Mouse (Mus musculus) embryonic facial prominence, embryonic 12.5 days (tissue): ENCODE data around the gene Lnx2. TPM values are rescaled to one million over a fixed set of nuclear protein-coding genes. Genes with fewer than 3 reads are reported as not detected.
A peak's percentile ranks its signal among the peaks of the same experiment; 100 is the strongest.

Experiments used
- ATAC-seq: fragments of 200-750 bp; cut with Nextera tagmentation; 2 replicates; pipeline ENCODE4 v1.8.0; 2017; ENCODE audit not compliant: insufficient number of reproducible peaks, insufficient read depth, low FRiP score, low TSS enrichment
- H3K27ac ChIP-seq: fragments of 300-500 bp; sonication (generic); 2 replicates; pipeline ENCODE4 v1.5.1; 2016; ENCODE audit warnings: mild to moderate bottlenecking
- H3K27me3 ChIP-seq: fragments of 300-500 bp; sonication (generic); 2 replicates; pipeline ENCODE4 v1.6.1; 2016; ENCODE audit warnings: mild to moderate bottlenecking, moderate library complexity
- H3K36me3 ChIP-seq: fragments of 300-500 bp; sonication (generic); 2 replicates; pipeline ENCODE4 v1.6.1; 2016; ENCODE audit warnings: mild to moderate bottlenecking
- H3K4me1 ChIP-seq: fragments of 300-500 bp; sonication (generic); 2 replicates; pipeline ENCODE4 v1.6.1; 2016
- H3K4me2 ChIP-seq: fragments of 300-500 bp; sonication (generic); replicated peaks from 2 replicates; pipeline ENCODE4 v1.6.1; 2016; ENCODE audit warnings: mild to moderate bottlenecking, moderate library complexity
- H3K4me3 ChIP-seq: fragments of 300-500 bp; sonication (generic); 2 replicates; pipeline ENCODE4 v1.5.1; 2016; ENCODE audit warnings: mild to moderate bottlenecking
- H3K9ac ChIP-seq: fragments of 300-500 bp; sonication (generic); 2 replicates; pipeline ENCODE4 v1.6.1; 2016; ENCODE audit warnings: mild to moderate bottlenecking, moderate library complexity
- H3K9me3 ChIP-seq: fragments of 300-500 bp; sonication (generic); 2 replicates; pipeline ENCODE4 v1.6.1; 2016; ENCODE audit warnings: mild to moderate bottlenecking, moderate library complexity
- WGBS: fragments of 180-500 bp; shearing (Covaris S2); methylation state at CpG from one replicate; pipeline ENCODE4 v1.1.7; 2016; 5-methylcytosine and 5-hydroxymethylcytosine counted together
- polyA plus RNA-seq: library from polyadenylated mRNA; unstranded; fragments of >200 nt; fragmentation: Nextera tagmentation; extraction: Ambion mirVana; gene quantifications from 2 replicates; pipeline ENCODE4 v1.2.1, GENCODE M21; 2016

Gene Lnx2
- 11.6 and 12.0 TPM in 2 replicates for polyA plus RNA-seq

DNA sequence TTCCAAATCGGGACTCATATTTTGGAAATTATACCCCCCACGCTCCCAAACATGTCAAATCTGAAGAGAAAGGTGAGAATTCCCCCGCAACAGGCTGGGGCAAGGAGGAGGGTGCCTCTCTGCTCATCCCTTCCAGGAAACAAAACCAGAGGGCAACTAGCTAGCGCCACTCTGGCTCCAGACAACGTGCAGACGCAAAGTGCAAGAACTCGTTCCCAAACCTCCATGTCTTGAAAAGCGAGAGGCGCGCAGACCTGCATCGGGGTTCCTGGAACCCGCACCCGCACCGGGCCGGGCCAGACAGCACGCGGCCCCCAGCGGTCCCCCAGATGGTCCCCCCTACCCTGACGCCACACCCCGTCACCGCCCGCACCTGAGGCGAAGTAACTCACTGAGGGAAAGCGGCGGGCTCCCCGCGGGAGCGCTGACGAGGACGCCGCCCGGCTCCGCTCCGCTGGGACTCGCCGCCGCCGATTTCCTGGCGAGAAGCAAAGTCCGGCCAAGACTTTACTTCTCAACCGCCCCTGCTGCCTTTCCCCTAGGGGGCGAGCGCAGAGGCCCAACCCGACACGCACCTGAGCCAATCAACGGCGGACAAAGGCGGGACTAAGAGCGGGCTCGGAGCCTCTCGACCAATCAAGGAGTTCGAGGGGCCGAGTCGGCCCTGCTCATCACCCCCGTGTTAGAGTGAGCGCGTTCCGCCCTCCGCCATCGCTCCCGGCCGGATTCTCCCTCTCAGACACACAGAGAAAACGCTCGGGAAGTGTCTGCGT, at the start of gene Lnx2:
TSS of gene Lnx2 (minus strand) at position 561 of the 773 bp plus-strand sequence.
- Histone ChIP-seq H3K4me3 (peak within 1 kb of the TSS; percentile 79), H3K9ac (peak within 1 kb of the TSS; percentile 76), H3K4me2 (peak within 1 kb of the TSS; percentile 91), H3K4me1 (peaks cover 19% of the 10 kb centered on the region), H3K27ac (peak within 1 kb of the TSS; percentile 93), H3K9me3 (no peaks in the 10 kb centered on the region), H3K27me3 (no peaks in the 10 kb centered on the region), H3K36me3 (no peaks in the 10 kb centered on the region)
- under 1% methylated on average over 65 of the region's 65 CpGs for WGBS
- peak; percentile 98 for ATAC-seq

DNA sequence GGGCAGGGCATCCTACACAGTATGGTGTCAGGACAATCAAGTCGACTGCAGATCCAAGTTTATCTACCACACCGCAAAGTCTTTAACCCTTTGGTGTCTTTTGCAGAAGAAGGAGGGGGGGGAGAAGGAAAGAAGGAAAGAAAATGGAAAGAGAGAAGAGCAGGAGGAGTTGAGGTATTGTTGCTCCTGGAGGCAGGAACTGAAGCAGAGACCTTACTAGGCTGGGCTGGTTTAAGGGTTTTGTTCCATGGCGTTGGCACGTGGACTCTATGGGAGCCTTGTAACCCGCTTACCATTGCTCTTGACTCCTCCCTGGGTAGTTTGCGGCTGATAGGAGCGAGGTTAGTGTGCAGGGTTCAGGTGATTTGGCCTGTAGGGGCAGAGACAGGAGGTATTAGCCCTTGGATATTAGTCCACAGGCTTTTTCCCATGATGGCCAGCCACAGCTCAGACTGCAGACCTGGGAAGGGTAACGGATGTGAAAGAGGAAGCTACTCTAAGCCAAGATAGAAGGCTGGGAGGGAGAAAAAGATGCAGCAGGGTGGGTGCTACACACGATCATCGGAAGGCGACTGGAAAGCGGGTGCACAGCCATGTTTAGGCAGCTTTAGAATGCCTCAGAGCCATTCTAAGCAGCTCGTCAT, 49.3 kb upstream of the Lnx2 start:
- H3K4me3 ChIP-seq = no peak overlapping the region
- H3K9me3 ChIP-seq = peaks cover 4% of the 10 kb centered on the region; the same call in 1 of the 2 replicates
- H3K36me3 ChIP-seq = no peaks in the 10 kb centered on the region
- H3K27ac ChIP-seq = no peak overlapping the region
- no peak for ATAC-seq
- no peak overlapping the region for H3K9ac ChIP-seq
- no peaks in the 10 kb centered on the region for H3K4me1 ChIP-seq
- WGBS = 90% methylated on average over 13 of the region's 13 CpGs
- H3K4me2 ChIP-seq = no peak overlapping the region
- 0 out of 2 replicates have a peak, but pooled peaks cover 3% of the 10 kb centered on the region for H3K27me3 ChIP-seq

DNA sequence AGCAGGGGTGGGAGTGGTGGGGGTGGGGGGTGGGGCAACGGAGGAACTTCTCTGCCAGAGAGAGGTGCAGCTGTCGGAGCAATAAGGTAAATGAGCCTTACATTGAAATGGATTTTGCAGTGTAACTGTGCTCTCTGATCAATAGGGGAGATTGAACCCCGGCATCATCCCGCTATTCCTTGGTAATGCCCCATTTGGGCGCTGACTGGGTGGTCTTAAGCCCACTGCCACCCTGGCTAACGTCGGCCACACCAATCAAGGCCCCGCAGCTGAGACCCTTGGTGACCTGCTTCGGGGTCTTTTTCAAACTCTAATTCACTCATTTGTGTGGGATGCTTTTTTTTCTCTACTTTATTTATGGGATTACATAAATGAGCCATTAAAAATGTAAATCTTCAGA, 48.4 kb upstream of the Lnx2 start:
- no peak for ATAC-seq
- Histone ChIP-seq H3K27ac (no peak overlapping the region), H3K9ac (no peak overlapping the region), H3K36me3 (no peaks in the 10 kb centered on the region), H3K27me3 (0 out of 2 replicates have a peak, but pooled peaks cover 3% of the 10 kb centered on the region), H3K9me3 (peaks cover 4% of the 10 kb centered on the region; the same call in 1 of the 2 replicates), H3K4me1 (no peaks in the 10 kb centered on the region), H3K4me2 (no peak overlapping the region), H3K4me3 (no peak overlapping the region)
- WGBS = 59% methylated on average over 9 of the region's 9 CpGs

DNA sequence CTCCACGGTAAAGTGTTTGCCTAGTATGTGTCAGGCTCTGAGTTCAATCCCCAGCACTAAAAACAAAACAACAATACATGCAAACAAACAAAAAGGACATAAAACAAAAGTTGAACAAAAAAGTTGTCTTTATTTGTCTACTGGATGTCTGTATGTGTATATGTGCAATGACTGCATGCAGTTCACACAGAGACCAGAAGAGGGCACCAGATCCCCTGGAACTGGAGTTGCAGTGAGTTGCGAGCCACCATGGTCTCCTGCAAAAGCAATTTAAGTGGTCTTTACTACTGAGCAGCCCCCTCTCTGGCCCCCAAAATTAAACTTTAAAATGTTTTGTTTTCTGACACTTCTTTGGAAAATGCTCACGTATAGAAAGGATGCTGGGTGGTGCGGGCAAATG, 44.8 kb upstream of the Lnx2 start:
- Histone ChIP-seq H3K27me3 (0 out of 2 replicates have a peak, but pooled peaks cover 3% of the 10 kb centered on the region), H3K36me3 (no peaks in the 10 kb centered on the region), H3K9me3 (peaks cover 4% of the 10 kb centered on the region; the same call in 1 of the 2 replicates), H3K4me1 (no peaks in the 10 kb centered on the region), H3K4me2 (no peak overlapping the region), H3K27ac (no peak overlapping the region), H3K9ac (no peak overlapping the region), H3K4me3 (no peak overlapping the region)
- ATAC-seq = no peak
- WGBS = 88% methylated on average over 4 of the region's 4 CpGs

DNA sequence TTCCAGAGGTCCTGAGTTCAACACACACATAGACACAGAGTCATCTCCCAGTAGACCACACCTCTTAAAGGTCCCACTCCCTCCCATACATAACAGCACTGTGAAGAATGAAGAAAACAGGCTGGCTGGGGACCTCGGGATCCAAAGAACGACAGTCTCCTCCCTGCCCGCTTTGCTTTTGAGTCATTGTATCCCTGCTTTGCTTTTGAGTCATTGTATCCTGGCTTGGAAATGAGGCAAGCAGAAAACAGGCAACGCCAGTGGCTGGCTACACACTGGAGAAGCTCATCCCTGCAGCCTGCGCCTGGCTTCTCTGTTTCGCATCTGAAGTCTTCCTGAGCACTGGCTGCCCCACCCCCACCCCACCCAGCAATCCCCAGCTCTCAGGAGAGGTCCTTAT, 40.6 kb upstream of the Lnx2 start:
- H3K27ac ChIP-seq = no peak overlapping the region

DNA sequence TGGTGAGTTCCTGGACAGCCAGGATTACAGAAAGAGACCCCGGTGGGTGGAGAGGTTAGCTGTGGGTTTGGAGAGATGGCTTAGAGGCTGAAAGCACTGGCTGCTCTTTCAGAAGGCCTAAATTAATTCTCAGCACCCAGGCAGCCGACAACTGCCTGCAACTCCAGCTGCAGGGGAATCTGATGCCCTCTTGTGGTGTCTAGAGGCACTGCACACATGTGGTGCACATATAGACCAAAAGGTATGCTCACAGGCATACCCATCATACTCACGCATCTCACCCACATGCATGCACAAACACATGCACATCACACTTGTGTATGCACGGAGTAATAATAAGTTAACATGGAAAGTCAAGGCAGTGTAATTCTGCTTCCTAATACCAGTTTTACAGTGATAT, 39.2 kb upstream of the Lnx2 start:
- Histone ChIP-seq H3K9me3 (peaks cover 7% of the 10 kb centered on the region; the same call in 1 of the 2 replicates), H3K4me2 (no peak overlapping the region), H3K36me3 (peaks cover 19% of the 10 kb centered on the region), H3K4me1 (no peaks in the 10 kb centered on the region), H3K4me3 (no peak overlapping the region), H3K27me3 (no peaks in the 10 kb centered on the region), H3K27ac (no peak overlapping the region), H3K9ac (no peak overlapping the region)
- 90% methylated on average over 4 of the region's 4 CpGs for WGBS
- ATAC-seq = no peak

More for the DNA sequence above, 40.6 kb upstream of the Lnx2 start:
- H3K4me3 ChIP-seq = no peak overlapping the region
- peaks cover 10% of the 10 kb centered on the region for H3K36me3 ChIP-seq
- no peak overlapping the region for H3K4me2 ChIP-seq
- H3K9ac ChIP-seq = no peak overlapping the region
- WGBS = 24% methylated on average over 6 of the region's 6 CpGs
- H3K27me3 ChIP-seq = 0 out of 2 replicates have a peak, but pooled peaks cover under 1% of the 10 kb centered on the region
- peaks cover 7% of the 10 kb centered on the region; the same call in 1 of the 2 replicates for H3K9me3 ChIP-seq
- no peak for ATAC-seq
- H3K4me1 ChIP-seq = no peaks in the 10 kb centered on the region

DNA sequence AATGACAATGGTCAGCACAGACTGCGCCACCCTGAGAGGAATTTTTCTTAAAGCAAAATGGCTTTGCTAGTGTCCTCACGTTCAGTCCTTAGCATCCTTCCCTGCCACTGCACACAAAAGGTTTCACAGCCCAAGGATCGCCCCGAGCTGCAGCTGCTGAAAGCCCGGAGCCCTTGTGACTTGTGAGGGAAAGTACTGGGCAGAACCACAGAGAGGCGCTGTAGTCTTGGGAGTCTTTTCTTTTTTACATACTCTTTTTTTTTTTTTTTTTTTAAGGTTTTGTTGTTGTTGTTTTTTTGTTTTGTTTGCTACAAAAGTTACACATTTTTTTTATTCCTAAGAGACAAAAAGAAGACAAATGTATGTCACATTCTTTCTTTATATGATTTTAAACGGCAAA, 38.4 kb upstream of the Lnx2 start:
- Histone ChIP-seq H3K27ac (no peak overlapping the region), H3K4me2 (no peak overlapping the region), H3K27me3 (no peaks in the 10 kb centered on the region), H3K4me1 (no peaks in the 10 kb centered on the region), H3K9ac (no peak overlapping the region), H3K4me3 (no peak overlapping the region), H3K9me3 (peaks cover 7% of the 10 kb centered on the region; the same call in 1 of the 2 replicates), H3K36me3 (peaks cover 19% of the 10 kb centered on the region)
- ATAC-seq = no peak
- WGBS = 76% methylated on average over 7 of the region's 7 CpGs

DNA sequence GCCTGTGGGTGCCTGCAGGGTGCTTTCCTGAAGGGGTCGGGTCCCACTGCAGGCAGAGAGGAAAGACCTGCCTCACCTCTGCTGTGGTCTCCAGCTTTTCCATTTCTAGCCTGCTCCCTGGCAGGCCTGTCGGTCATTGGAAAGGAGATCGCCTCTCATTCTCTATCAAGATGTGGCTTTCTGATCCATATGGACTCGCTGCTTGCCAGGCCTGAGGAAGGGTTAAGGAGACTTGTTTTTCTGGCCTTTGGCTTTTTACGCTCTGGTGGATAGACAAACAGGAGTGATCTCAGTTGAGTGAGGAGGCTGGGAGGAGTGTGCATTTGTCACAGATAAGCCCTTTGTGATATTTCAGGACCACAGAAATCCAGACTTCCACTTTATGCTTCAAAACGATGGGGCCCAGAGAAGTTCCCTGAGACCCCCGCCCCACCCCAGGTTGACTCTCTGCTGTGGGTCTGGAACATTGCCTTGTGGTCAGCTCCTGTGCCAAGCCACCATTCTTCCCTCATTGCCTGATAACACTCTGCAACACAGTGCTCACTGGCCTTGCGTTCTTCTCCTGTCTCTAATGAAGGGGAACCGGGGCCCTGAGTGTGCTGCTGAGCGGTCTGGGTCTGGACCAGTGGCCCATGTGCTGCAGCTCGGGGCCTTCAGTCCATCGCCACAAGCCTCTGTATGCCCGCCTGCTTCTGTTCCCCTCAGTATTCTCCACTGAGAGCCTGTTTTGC, 32.6 kb upstream of the Lnx2 start:
- H3K36me3 ChIP-seq = peaks cover 61% of the 10 kb centered on the region
- 88% methylated on average over 13 of the region's 13 CpGs for WGBS

DNA sequence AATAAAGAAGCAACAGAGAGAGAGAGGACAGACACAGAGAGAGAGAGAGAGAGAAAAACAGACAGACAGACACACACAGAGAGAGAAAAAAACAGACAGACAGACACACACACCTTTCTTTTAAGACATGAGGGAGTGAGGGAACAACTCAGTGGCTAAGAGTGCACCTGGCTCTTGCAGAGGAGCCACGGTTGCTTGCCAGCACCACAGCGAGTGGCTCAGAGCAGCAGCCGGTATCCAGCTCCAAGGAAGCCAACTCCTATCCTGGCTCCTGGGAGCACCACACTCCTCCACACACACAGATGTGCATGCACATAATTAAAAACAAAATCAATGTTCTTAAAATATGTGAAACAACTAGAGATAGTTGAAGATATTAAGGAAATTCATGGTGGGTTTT, 30.9 kb upstream of the Lnx2 start:
- Histone ChIP-seq H3K4me3 (no peak overlapping the region), H3K9me3 (peaks cover 4% of the 10 kb centered on the region; the same call in 1 of the 2 replicates), H3K4me1 (peaks cover 4% of the 10 kb centered on the region; the same call in 1 of the 2 replicates), H3K4me2 (no peak overlapping the region), H3K36me3 (peaks cover 61% of the 10 kb centered on the region), H3K27ac (no peak overlapping the region), H3K27me3 (no peaks in the 10 kb centered on the region), H3K9ac (no peak overlapping the region)
- ATAC-seq = no peak
- 95% methylated on average over 3 of the region's 3 CpGs for WGBS

More for the DNA sequence above, 32.6 kb upstream of the Lnx2 start:
- H3K4me1 ChIP-seq = peaks cover 1% of the 10 kb centered on the region; the same call in 1 of the 2 replicates
- H3K9me3 ChIP-seq = peaks cover 4% of the 10 kb centered on the region; the same call in 1 of the 2 replicates
- H3K9ac ChIP-seq = no peak overlapping the region
- ATAC-seq = no peak
- H3K4me2 ChIP-seq = no peak overlapping the region
- H3K27me3 ChIP-seq = no peaks in the 10 kb centered on the region
- H3K4me3 ChIP-seq = no peak overlapping the region
- no peak overlapping the region for H3K27ac ChIP-seq

DNA sequence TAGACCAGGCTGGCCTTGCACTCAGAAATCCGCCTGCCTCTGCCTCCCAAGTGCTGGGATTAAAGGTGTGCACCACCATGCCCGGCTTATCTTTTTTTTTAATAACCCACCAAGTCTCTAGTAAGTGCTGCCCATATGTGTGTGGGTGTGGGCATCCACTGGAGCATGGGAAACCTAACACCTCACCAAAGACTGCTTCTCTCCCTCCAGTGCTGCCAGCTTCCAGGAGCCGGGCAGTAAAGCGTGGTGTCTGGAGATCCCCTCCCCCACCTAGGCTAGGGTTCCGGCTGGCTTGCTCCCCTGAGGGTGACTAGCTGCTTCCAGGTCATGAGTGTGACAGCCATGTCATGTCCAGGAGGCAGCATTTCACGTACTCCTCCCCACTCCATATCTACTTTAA, 25.9 kb upstream of the Lnx2 start:
- H3K27ac ChIP-seq = no peak overlapping the region
- H3K27me3 ChIP-seq = no peaks in the 10 kb centered on the region
- H3K9ac ChIP-seq = no peak overlapping the region
- H3K4me2 ChIP-seq = no peak overlapping the region
- WGBS = 79% methylated on average over 6 of the region's 6 CpGs
- no peak overlapping the region for H3K4me3 ChIP-seq
- H3K36me3 ChIP-seq = peaks cover 53% of the 10 kb centered on the region
- peaks cover 4% of the 10 kb centered on the region; the same call in 1 of the 2 replicates for H3K4me1 ChIP-seq
- no peaks in the 10 kb centered on the region for H3K9me3 ChIP-seq
- ATAC-seq = no peak

DNA sequence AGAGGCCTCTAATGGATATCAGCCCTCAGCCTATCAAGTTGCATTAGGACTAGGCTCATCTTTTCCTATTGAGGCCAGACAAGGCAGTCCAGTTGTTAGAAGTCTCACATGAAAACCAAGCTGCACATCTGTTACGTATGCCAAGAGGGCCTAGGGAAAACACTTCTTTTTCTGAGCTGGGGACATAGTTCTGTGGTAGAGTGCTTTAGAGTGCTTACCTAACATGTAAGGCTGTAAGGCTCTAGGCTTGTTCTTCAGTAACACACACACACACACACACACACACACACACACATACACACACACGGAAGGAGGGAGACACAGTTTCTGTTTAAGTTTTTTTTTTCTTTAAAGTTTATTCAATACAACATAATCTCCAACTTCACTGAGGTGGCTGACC, 23.8 kb upstream of the Lnx2 start:
- no peak overlapping the region for H3K27ac ChIP-seq
- H3K4me3 ChIP-seq = no peak overlapping the region
- H3K9ac ChIP-seq = no peak overlapping the region
- no peak for ATAC-seq
- peaks cover 39% of the 10 kb centered on the region for H3K36me3 ChIP-seq
- 57% methylated on average over 2 of the region's 2 CpGs for WGBS
- H3K27me3 ChIP-seq = no peaks in the 10 kb centered on the region
- no peak overlapping the region for H3K4me2 ChIP-seq
- peaks cover 4% of the 10 kb centered on the region; the same call in 1 of the 2 replicates for H3K4me1 ChIP-seq
- no peaks in the 10 kb centered on the region for H3K9me3 ChIP-seq
